Mouse (Mus musculus): Measurements from ENCODE around the gene Brca1.
"Not testable (repeated sequence)": the region's sequence is repeated elsewhere in the genome, so short reads cannot be mapped to it uniquely, and the experiment has no call there.

Brca1 gene

DNA sequence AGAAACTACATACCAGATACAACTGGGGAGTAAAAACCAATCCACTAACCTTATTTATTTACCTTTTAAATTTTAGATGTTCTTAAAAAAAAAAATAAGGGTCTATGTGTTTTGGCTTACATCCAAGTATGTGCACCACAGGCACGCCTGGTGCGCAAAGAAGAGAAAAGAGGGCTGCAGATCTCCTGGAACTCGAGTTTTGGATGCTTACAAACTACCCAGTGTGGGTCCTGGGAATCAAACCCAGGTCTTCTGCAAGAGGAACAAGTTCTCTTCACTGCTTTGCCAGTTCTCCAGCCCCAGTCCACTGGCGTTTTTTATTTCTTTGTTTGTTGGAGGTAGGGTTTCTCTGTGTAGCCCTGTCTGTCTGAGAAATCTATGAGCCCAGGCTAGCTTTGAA lies 25.1 kb downstream of the Brca1 start:
- peak; percentile 15 to 29 for DNase-seq

DNA sequence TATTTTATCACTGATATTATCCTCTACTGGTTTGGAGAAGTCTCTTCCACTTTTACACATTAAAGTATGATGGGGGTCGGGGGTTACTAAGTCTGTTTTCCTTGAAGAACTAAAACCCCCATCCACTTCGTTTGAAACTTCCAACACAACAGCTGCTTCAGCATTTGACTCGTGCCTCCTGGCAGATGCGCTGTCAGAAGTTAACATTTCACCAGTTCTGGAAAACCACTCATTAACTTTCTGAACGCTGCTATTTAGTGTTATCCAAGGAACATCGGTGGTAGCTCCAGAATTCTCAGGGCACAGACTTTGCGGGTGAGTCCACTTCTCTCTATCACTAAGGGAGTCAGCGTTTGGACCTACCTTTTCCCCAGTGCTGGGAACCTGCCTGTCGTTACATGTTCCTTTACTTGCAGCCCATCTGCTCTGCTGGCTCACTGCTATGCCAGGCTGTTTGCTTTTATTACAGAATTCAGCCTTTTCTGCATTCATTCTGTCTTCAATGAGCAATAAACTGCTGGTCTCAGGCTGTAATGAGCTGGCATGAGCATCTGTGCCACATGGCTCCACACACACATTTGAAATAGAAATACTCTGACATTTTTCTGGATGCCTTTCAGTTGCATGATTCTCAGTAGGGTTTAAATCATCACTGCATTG lies 25.7 kb downstream of the Brca1 start:
- DNase-seq = peak; percentile 65 to 66

GRCm38 (mm10) chr11:101525056-101525455 lies 26.7 kb downstream of the Brca1 start:
- DNase-seq = peak; percentile 60 to 62

GRCm38 (mm10) chr11:101524446-101524845 lies 27.3 kb downstream of the Brca1 start:
- DNase-seq = no peak

- no peak for DNase-seq
Measured at GRCm38 (mm10) chr11:101519364-101519763, 32.4 kb downstream of the Brca1 start.

GRCm38 (mm10) chr11:101518937-101519336 lies 32.8 kb downstream of the Brca1 start:
- peak; percentile 20 to 29 for DNase-seq

DNA sequence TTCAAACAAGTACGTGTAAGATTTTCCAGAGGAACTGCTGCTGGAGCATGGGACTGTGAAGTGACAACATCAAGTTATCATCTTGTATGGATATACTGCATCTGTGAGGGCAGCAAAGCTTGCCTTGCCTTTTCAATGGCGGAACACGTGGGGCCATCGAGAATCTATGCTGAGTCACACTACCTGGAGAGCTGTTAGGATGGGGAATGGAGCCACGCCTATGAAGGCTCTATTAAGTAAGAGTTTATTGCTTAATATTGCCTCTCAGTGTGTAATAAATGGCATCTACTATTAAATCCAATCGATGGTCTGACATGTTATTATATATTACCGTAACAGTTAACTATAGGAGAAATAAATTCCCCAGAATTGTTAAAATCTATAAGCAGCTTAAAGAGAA lies 44.7 kb downstream of the Brca1 start:
- DNase-seq = no peak

DNA sequence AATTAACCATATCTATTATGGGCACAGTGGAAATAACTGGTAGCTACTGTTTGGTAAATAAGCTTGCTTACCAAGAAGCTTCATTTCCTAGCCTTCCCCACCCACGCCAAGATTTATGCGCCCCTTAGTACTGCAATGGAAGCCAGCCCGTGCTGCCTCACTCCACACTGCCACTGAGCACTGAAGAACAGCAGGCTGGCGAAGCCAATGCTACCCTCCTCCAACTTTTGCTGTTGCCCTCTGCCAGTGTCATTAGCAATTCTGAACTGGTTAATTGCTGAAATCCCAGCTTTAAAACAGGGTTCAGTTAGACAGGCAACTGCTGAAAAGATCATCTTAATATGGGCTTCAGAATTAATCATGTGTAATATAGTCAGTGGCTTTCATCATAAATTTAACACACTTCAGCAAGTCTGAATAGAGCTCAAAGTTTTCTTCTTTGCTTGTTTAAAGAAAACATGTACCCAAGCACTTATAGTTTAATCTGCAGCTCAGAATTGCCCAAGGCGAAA lies 45.4 kb downstream of the Brca1 start:
- no peak for DNase-seq

DNA sequence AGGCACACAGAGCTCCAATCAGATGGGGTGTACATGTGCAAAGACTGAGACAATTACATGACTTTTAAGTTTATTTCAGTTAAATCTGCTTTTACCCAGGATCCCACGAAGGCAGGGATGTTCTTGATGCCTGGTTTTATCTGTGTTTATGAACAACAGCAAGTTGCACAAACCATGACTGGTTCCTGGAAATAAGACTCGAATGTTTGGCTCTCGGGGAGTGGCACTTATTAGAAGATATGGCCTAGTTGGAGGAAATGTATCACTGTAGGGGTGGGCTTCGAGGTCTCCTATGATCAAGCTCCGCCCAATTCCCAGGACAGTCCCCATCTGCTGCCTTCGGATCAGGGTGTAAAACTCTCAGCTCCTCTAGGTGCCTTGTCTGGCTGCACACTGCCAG lies 65.6 kb downstream of the Brca1 start:
- no peak for DNase-seq

- DNase-seq = no peak
Measured at GRCm38 (mm10) chr11:101485509-101486028, 66.2 kb downstream of the Brca1 start.

DNA sequence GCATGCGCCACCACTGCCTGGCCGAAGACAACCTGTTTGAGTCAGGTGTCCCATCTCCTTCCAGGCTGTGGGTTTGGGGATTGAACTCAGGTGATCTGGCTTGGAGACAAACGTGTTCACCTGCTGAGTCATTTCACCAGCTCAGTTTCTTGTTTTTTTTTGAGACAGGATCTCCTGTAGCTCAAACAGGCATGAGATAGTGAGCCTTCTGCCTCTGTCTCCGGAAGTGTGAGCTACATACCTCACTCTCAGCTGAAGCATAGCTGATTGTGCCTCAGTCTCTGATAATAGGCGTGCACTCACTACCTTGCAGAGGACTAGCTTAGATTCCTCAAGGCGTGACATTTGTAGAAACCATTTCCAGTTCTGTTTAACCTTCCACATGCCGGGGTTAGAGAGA lies 66.9 kb downstream of the Brca1 start:
- DNase-seq = no peak

DNA sequence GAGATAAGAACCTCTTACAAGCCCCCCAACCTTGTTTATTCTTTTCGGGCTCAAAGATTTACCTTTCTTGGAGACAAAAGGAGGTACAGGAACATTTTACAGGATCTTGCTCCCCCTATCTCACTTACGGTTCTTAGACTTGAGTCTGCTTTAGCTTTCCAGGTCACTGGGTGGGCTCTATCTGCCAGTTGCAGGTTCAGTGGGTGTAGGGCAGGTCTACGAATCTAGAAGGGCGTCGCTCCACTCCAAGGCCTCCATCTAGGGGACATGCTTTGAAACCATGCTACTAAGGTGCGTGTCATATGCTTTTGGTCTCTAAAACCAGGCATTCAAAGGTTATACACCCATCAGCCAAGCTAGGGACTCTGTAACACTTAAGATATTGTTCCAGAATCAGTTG lies 67.5 kb downstream of the Brca1 start:
- DNase-seq = no peak

GRCm38 (mm10) chr11:101483804-101484203 lies 68.0 kb downstream of the Brca1 start:
- no peak for DNase-seq

DNA sequence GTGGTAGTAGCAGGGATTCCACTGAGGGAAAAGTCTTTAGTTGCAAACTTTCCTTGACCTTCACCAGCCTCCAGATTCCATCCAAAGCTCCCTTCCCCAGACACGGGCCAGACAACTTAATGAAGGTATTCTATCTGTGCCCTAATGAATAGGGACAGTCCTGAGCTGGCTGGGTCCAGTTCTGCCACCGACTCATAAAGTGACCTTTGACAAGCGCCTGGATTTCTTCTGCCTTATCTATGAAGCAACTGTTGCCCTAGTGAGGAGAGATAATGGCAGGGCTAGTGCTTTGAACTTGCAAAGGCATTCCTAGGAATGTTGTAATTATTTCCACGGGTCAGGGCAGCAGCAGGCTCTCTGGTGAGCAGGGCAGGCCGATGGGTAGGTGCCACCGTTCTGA lies 70.8 kb downstream of the Brca1 start:
- no peak for DNase-seq

- no peak for DNase-seq
Measured at GRCm38 (mm10) chr11:101479171-101479635, 72.6 kb downstream of the Brca1 start.

- DNase-seq = peak in 1 of 2 experiments; percentile 51
Measured at GRCm38 (mm10) chr11:101477552-101478211, 74.1 kb downstream of the Brca1 start.

DNA sequence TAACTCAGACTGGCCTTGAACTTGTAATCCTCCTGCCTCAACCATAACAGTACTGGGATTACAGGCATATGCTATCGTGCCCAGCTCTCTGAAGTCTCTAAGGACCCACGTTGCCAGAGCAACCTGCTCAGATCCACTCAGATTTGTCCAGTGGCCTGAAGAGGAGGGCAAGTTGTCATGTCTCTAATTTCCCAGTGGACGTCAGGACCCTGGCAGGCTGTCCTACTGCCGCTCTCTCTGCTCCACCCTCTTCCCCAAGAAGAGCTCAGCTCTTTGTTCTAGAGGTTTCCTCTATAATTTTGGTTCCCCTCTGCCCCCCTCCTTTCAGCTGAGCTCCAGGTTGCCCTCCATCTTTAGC lies 74.6 kb downstream of the Brca1 start:
- DNase-seq = peak; percentile 58 to 71

GRCm38 (mm10) chr11:101476361-101476760 lies 75.4 kb downstream of the Brca1 start:
- DNase-seq = not testable (repeated sequence)

GRCm38 (mm10) chr11:101474298-101474697 lies 77.5 kb downstream of the Brca1 start:
- no peak for DNase-seq

DNA sequence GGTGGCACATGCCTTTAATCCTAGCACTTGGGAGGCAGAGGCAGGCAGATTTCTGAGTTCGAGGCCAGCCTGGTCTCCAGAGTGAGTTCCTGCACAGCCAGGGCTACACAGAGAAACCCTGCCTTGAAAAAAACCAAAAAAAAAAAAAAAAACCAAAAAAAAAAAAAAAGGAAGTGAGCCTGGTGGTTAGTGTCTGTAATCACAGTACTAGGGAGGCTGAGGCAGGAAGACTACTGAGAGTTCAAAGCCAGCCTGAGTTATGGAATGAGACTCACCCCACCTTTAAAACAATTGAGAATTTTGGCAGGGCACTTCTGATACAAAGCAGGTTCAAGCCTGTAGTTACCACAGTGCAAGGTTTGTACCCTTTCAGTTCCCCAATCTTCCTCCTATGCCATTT lies 78.1 kb downstream of the Brca1 start:
- DNase-seq = not testable (repeated sequence)

DNA sequence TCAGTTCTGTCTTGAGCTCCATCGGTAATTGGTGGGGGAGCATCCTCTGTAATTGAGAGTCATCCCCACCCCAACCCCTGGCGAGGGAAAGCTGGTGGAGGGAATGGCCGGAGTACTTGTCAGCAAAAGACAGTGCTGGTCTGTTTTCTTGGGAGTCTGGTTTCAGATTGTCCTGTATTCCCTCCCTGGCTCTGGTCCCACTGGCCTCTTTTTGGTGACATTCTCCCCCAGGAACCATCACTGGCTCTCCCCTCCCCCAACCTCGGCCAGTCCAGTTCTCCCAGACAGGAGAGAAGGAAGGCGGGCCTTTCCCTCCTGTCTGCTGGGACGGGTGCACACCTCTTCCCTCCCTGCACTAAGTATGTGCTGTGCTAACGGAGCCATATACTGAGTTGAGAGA lies 79.4 kb downstream of the Brca1 start:
- DNase-seq = peak; percentile 46 to 71

GRCm38 (mm10) chr11:101471926-101472325 lies 79.8 kb downstream of the Brca1 start:
- peak; percentile 39 to 46 for DNase-seq

- DNase-seq = no peak
Measured at GRCm38 (mm10) chr11:101470206-101470605, 81.5 kb downstream of the Brca1 start.

DNA sequence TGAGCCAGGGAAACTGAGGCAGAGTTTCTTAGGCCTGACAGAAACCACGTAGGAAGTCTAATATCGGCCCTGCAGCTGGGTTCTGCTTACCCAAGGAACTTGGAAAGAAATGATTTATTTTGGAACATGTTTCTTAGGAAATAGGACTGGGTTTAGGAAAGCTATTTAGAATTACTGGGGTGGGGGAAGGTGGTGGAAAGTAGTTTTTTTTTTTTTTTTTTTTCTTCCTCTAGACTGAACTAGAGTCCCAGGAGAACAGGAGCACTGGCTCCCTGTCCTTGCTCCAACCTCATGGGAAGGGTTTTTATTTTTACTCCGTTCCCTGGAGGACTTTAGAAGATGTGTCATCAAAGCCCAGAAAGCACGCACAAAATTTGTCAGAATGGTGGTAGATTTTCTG lies 82.6 kb downstream of the Brca1 start:
- no peak for DNase-seq

Data from cerebellum, postnatal 14 days (tissue).